Mouse (Mus musculus) right cerebral cortex, postnatal 4 days (tissue): ENCODE measurements around the gene Mxd1.

ENCODE experiments used
- DNase-seq: peaks from one replicate; pipeline ENCODE4 v3.0.0-alpha.2; 2022

The Mxd1 gene

DNA sequence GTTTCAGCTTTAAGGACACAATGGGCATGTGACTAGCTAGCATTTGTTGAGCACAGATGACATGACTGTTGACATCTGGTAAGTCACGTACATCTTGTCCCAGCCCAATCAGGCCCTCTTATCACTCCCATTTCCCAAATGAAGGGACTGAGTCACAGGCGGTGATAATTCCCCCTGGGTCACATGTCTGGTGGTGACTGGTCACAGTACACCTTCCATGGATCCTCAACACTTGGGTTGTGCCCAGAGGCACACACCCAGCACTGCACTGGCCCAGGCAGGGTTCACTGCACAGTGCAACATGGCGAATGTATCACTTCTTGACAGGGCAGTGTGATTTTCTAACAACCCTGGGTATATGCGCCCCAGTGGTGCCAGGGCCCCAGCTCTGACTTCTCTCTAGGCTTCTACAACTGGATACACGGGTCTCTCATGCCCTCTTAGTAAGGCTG, 70.2 kb downstream of the Mxd1 start:
- DNase-seq, result no peak
